Mouse (Mus musculus): ENCODE measurements around the gene Nsdhl. TPM values are rescaled to one million over a fixed set of nuclear protein-coding genes. Genes with fewer than 3 reads are reported as not detected.

The Nsdhl gene
- polyA plus RNA-seq, 1 experiment from 2014 or later, result 51.3 TPM

MicroRNAs encoded within 50 kb of the gene (microRNA counts, 519-probe panel; counts per million panel counts)
- microRNA mmu-miR-2137, result 171 counts per million, percentile 57 among the panel's probes with 10 or more counts

Small RNA genes lying within 50 kb of the gene (microRNA-seq; reads per million reads assigned to microRNA genes)
- gene Mir2137, result 12.8 reads per million, percentile 24 among the genes with 10 or more reads in this experiment

Other genes with a start within 250 kb of the Nsdhl start
- 0.81 and 1.0 TPM in 2 replicates for gene Gabrq, start 93.4 kb upstream of the Nsdhl start, polyA plus RNA-seq (2014; fragmentation: Nextera tagmentation; extraction: Ambion mirVana)
- 92.2 and 99.3 TPM in 2 replicates for gene Cetn2, start 146 bp upstream of the Nsdhl start, polyA plus RNA-seq (2014; fragmentation: Nextera tagmentation; extraction: Ambion mirVana)
- gene Zfp185, start 68.8 kb downstream of the Nsdhl start, polyA plus RNA-seq (2014; fragmentation: Nextera tagmentation; extraction: Ambion mirVana), result 4.2 and 5.3 TPM in 2 replicates
- 0.20 TPM in 1 of 2 replicates, not detected in the other for gene Pnma5, start 118.5 kb downstream of the Nsdhl start, polyA plus RNA-seq (2014; fragmentation: Nextera tagmentation; extraction: Ambion mirVana)
- gene Pnma3, start 146.2 kb downstream of the Nsdhl start, polyA plus RNA-seq (2014; fragmentation: Nextera tagmentation; extraction: Ambion mirVana), result 0.25 and 0.68 TPM in 2 replicates
- gene Xlr4a, start 163.9 kb downstream of the Nsdhl start, polyA plus RNA-seq (2014; fragmentation: Nextera tagmentation; extraction: Ambion mirVana), result 0.20 and 0.73 TPM in 2 replicates
- 3.3 and 4.1 TPM in 2 replicates for gene Xlr3a, start 178.5 kb downstream of the Nsdhl start, polyA plus RNA-seq (2014; fragmentation: Nextera tagmentation; extraction: Ambion mirVana)
- gene Gm14685, start 198.5 kb downstream of the Nsdhl start, polyA plus RNA-seq (2014; fragmentation: Nextera tagmentation; extraction: Ambion mirVana), result not detected in 2 replicates
- gene Xlr5b, start 230.2 kb downstream of the Nsdhl start, polyA plus RNA-seq (2014; fragmentation: Nextera tagmentation; extraction: Ambion mirVana), result not detected in 2 replicates
- not detected in 2 replicates for gene DXBay18, start 230.9 kb downstream of the Nsdhl start, polyA plus RNA-seq (2014; fragmentation: Nextera tagmentation; extraction: Ambion mirVana)